Mouse (Mus musculus): ENCODE measurements around the gene Mat2a.
A peak's percentile ranks its signal among the peaks of the same experiment; 100 is the strongest.

DNA sequence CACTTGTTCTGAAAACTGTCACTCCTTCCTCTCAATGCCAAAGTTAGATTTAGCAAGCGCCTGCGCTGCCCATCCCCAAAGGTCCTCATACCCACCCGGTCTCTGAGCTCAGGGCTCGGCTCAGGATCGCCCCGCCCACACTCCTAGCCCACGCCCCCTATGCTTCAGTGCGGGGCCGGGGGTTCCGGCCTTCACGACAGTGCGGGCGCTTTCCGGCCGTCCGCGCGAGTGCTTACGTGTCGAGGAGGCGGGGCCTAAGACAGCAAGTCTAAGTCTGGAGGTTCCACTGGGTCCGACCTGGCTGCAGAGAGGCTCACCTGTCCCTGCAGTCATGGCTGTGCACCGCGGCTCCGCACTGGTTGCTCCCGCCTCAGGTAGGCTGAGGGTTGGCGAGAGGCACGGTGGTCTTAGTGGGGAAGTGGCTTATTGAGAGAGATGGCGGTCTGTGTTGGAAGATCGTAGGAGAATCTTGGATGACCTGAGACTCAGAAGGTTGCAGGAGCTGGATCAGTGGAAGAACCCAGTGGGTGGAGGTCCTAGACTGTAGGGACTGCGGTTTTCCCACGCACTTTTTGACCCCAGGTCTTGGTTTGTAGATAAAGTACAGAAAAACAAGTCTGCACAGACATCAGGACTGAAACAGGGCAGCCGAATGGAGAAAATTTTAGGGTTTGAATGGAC lies 25.1 kb downstream of the Mat2a start, which contains the start of gene Ggcx:
- TF ChIP-seq POLR2A (IDR thresholded peaks at IDR 0.05; ENCODE audit: extremely low read depth, insufficient read depth, low read length) (peak; percentile 96), CTCF (IDR thresholded peaks at IDR 0.05; ENCODE audit: low read depth, low read length) (no peak)

Data from liver, adult 2 months (tissue).